Mouse (Mus musculus): ENCODE data around the gene Ramp3. TPM values are rescaled to one million over a fixed set of nuclear protein-coding genes. Genes with fewer than 3 reads are reported as not detected.

Gene Ramp3
- polyA plus RNA-seq (2015; fragmentation: Nextera tagmentation; extraction: Ambion mirVana) = 1.8 and 1.9 TPM in 2 replicates

GRCm38 (mm10) chr11:6658271-6658670, at the start of gene Ramp3:
Gene Ramp3 (plus strand): TSS chr11:6658521.

GRCm38 (mm10) chr11:6625478-6626387, 32.6 kb upstream of the Ramp3 start, which contains the start of gene Tbrg4:
Gene Tbrg4 (minus strand): TSS chr11:6626067.

GRCm38 (mm10) chr11:6638537-6638936, 19.8 kb upstream of the Ramp3 start, which contains the start of gene Wap:
Gene Wap (minus strand): TSS chr11:6638637.

Other genes starting within 250 kb of the Ramp3 start
- gene Ppia, start 243.1 kb upstream of the Ramp3 start, polyA plus RNA-seq (2015; fragmentation: Nextera tagmentation; extraction: Ambion mirVana) = 2,482 and 2,823 TPM in 2 replicates
- 176 and 188 TPM in 2 replicates for gene H2afv, start 214.1 kb upstream of the Ramp3 start, polyA plus RNA-seq (2015; fragmentation: Nextera tagmentation; extraction: Ambion mirVana)
- 24.8 and 28.3 TPM in 2 replicates for gene Purb, start 182.6 kb upstream of the Ramp3 start, polyA plus RNA-seq (2015; fragmentation: Nextera tagmentation; extraction: Ambion mirVana)
- gene Myo1g, start 137.6 kb upstream of the Ramp3 start, polyA plus RNA-seq (2015; fragmentation: Nextera tagmentation; extraction: Ambion mirVana) = 1.8 and 2.3 TPM in 2 replicates
- 51.3 and 56.4 TPM in 2 replicates for gene Ccm2, start 111.6 kb upstream of the Ramp3 start, polyA plus RNA-seq (2015; fragmentation: Nextera tagmentation; extraction: Ambion mirVana)
- 1.3 and 1.9 TPM in 2 replicates for gene Nacad, start 52.5 kb upstream of the Ramp3 start, polyA plus RNA-seq (2015; fragmentation: Nextera tagmentation; extraction: Ambion mirVana)
- 40.9 and 43.6 TPM in 2 replicates for gene Tbrg4, start 32.5 kb upstream of the Ramp3 start, polyA plus RNA-seq (2015; fragmentation: Nextera tagmentation; extraction: Ambion mirVana)
- gene Wap, start 19.9 kb upstream of the Ramp3 start, polyA plus RNA-seq (2015; fragmentation: Nextera tagmentation; extraction: Ambion mirVana) = not detected in 2 replicates
- gene Gm11983, start 179.1 kb downstream of the Ramp3 start, polyA plus RNA-seq (2015; fragmentation: Nextera tagmentation; extraction: Ambion mirVana) = not detected in 2 replicates